Mouse (Mus musculus) ES-E14 (cell line): Measurements from ENCODE around the gene Ston1.

Source experiments
- HCFC1 ChIP-seq: IDR thresholded peaks from 2 replicates; pipeline ENCODE4 v1.6.1; 2012; ENCODE audit warnings: low read length, inconsistent platforms, borderline replicate concordance; ENCODE audit not compliant: insufficient read depth
- ZNF384 ChIP-seq: IDR thresholded peaks from 2 replicates; pipeline ENCODE4 v1.6.1; 2012; ENCODE audit warnings: low read depth, low read length, inconsistent platforms

- no peak for TF ChIP-seq HCFC1
- no peak for TF ChIP-seq ZNF384
Measured at GRCm38 (mm10) chr17:88569807-88570540, 27.5 kb upstream of the Ston1 start.
